Mouse (Mus musculus) forebrain, postnatal 0 days (tissue): ENCODE measurements around the gene Mapk1ip1l. TPM values are rescaled to one million over a fixed set of nuclear protein-coding genes. Genes with fewer than 3 reads are reported as not detected.
A peak's percentile ranks its signal among the peaks of the same experiment; 100 is the strongest.

Experiments
- ATAC-seq: fragments of 200-750 bp; cut with Nextera tagmentation; 2 replicates; pipeline ENCODE4 v1.8.0; 2017; ENCODE audit warnings: mild to moderate bottlenecking, moderate library complexity
- DNase-seq: peaks from one replicate; pipeline ENCODE4 v3.0.0-alpha.2; 2015
- H3K27ac ChIP-seq: fragments of 300-500 bp; sonication (generic); 2 replicates; pipeline ENCODE4 v1.5.1; 2014; ENCODE audit warnings: low read depth, mild to moderate bottlenecking, antibody characterized with exemption, low read length, moderate library complexity, mixed read lengths
- H3K27me3 ChIP-seq: fragments of 300-500 bp; sonication (generic); 2 replicates; pipeline ENCODE4 v1.6.1; 2014; ENCODE audit warnings: mild to moderate bottlenecking, low read length, mixed read lengths; ENCODE audit not compliant: insufficient read depth
- H3K36me3 ChIP-seq: fragments of 300-500 bp; sonication (generic); 2 replicates; pipeline ENCODE4 v1.6.1; 2014; ENCODE audit warnings: mild to moderate bottlenecking, moderate library complexity; ENCODE audit not compliant: insufficient read depth
- H3K4me1 ChIP-seq: fragments of 300-500 bp; sonication (generic); 2 replicates; pipeline ENCODE4 v1.6.1; 2014; ENCODE audit warnings: antibody characterized with exemption; ENCODE audit not compliant: insufficient read depth
- H3K4me2 ChIP-seq: fragments of 300-500 bp; sonication (generic); 2 replicates; pipeline ENCODE4 v1.6.1; 2014; ENCODE audit warnings: low read depth, mild to moderate bottlenecking, moderate library complexity
- H3K4me3 ChIP-seq: fragments of 300-500 bp; sonication (generic); 2 replicates; pipeline ENCODE4 v1.5.1; 2014; ENCODE audit warnings: low read depth, low read length, mixed read lengths
- H3K9ac ChIP-seq: fragments of 300-500 bp; sonication (generic); 2 replicates; pipeline ENCODE4 v1.6.1; 2014; ENCODE audit warnings: mild to moderate bottlenecking
- H3K9me3 ChIP-seq: fragments of 300-500 bp; sonication (generic); 2 replicates; pipeline ENCODE4 v1.6.1; 2016; ENCODE audit warnings: low read length
- CTCF ChIP-seq: sonication (generic); IDR thresholded peaks from 2 replicates; pipeline ENCODE4 v1.5.1; 2016; ENCODE audit warnings: antibody characterized with exemption, control low read depth, low read depth
- WGBS: fragments of 180-500 bp; shearing (Covaris S2); extraction: QIAGEN DNeasy Blood & Tissue Kit; methylation state at CpG from one replicate; pipeline ENCODE4 v1.1.7; 2014; 5-methylcytosine and 5-hydroxymethylcytosine counted together
- polyA plus RNA-seq: library from polyadenylated mRNA; unstranded; fragments of >200 nt; fragmentation: Nextera tagmentation; extraction: Ambion mirVana; gene quantifications from 2 replicates; pipeline ENCODE4 v1.2.1, GENCODE M21; 2015
- total RNA-seq: library from RNA; depleted of rRNA; stranded (reverse); fragments of >200 nt; gene quantifications from 2 replicates; pipeline ENCODE4 v1.2.3, GENCODE M21; 2014; rRNA removed

Gene Mapk1ip1l
- total and polyA plus RNA-seq, 2 experiments from 2014 or later = 36.7 to 60.4 TPM

- ATAC-seq (peak; percentile 92), DNase-seq (peak; percentile 87)
- Histone ChIP-seq H3K9ac (peak within 1 kb of the TSS; percentile 28; the same call in 1 of the 2 replicates), H3K4me2 (peak within 1 kb of the TSS; percentile 29), H3K36me3 (no peaks in the 10 kb centered on the region), H3K4me3 (no peak within 1 kb of the TSS), H3K27me3 (no peaks in the 10 kb centered on the region), H3K9me3 (no peaks in the 10 kb centered on the region), H3K27ac (peak within 1 kb of the TSS; percentile 69), H3K4me1 (peaks cover 8% of the 10 kb centered on the region; the same call in 1 of the 2 replicates)
- TF ChIP-seq CTCF = no peak
- WGBS = 13% methylated on average over 9 of the region's 9 CpGs
Observed at GRCm38 (mm10) chr14:47367461-47367860, 69.4 kb downstream of the Mapk1ip1l start, which contains the start of gene Lgals3. Lgals3 (plus strand) TSS chr14:47367751.

DNA sequence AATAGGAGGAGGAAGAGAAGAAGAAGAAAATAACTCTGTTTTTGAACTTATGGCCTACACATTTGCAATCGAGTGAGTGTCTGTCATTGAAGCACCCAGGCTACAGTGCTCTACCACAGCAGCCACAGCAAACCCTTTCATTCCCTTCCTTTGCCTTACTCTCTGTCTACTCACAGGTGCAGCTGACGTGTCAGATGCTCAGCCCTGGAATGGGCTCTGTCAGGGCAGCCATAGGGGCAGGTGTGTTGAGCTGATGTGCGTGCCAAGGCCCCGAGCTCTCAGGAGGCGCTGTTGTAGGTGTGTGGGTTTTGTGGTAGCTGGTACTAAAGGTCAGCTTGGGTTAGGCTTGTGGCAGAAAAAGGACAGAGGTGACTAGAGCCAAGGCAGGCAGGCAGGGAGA lies 71.7 kb downstream of the Mapk1ip1l start:
- Histone ChIP-seq H3K9me3 (no peaks in the 10 kb centered on the region), H3K9ac (no peak overlapping the region), H3K4me2 (no peak overlapping the region), H3K27me3 (peaks cover 13% of the 10 kb centered on the region), H3K36me3 (no peaks in the 10 kb centered on the region), H3K4me3 (no peak overlapping the region), H3K4me1 (peaks cover 8% of the 10 kb centered on the region; the same call in 1 of the 2 replicates), H3K27ac (no peak overlapping the region)
- DNase-seq (no peak), ATAC-seq (no peak)
- 92% methylated on average over 5 of the region's 5 CpGs for WGBS
- TF ChIP-seq CTCF = no peak

GRCm38 (mm10) chr14:47370790-47371189 lies 72.7 kb downstream of the Mapk1ip1l start:
- DNase-seq = no peak
- no peaks in the 10 kb centered on the region for H3K36me3 ChIP-seq
- ATAC-seq = no peak

GRCm38 (mm10) chr14:47371689-47372088 lies 73.6 kb downstream of the Mapk1ip1l start:
- no peak overlapping the region for H3K4me2 ChIP-seq
- ATAC-seq (no peak), DNase-seq (no peak)
- 79% methylated on average over 6 of the region's 6 CpGs for WGBS
- peaks cover 13% of the 10 kb centered on the region for H3K27me3 ChIP-seq
- H3K36me3 ChIP-seq = no peaks in the 10 kb centered on the region
- peaks cover 5% of the 10 kb centered on the region; the same call in 1 of the 2 replicates for H3K4me1 ChIP-seq
- no peak for TF ChIP-seq CTCF
- no peak overlapping the region for H3K27ac ChIP-seq
- H3K9ac ChIP-seq = no peak overlapping the region
- H3K9me3 ChIP-seq = no peaks in the 10 kb centered on the region
- H3K4me3 ChIP-seq = no peak overlapping the region

More at GRCm38 (mm10) chr14:47370790-47371189, 72.7 kb downstream of the Mapk1ip1l start:
- Histone ChIP-seq H3K9me3 (no peaks in the 10 kb centered on the region), H3K4me2 (no peak overlapping the region), H3K27ac (no peak overlapping the region), H3K27me3 (peaks cover 13% of the 10 kb centered on the region), H3K4me1 (peaks cover 8% of the 10 kb centered on the region; the same call in 1 of the 2 replicates), H3K4me3 (no peak overlapping the region), H3K9ac (no peak overlapping the region)
- WGBS = 80% methylated on average over 3 of the region's 3 CpGs
- no peak for TF ChIP-seq CTCF

Other genes starting within 250 kb of the Mapk1ip1l start
- 3.7 and 3.8 TPM in 2 replicates for gene Gch1, start 108.9 kb upstream of the Mapk1ip1l start, total RNA-seq
- 1.5 and 1.7 TPM in 2 replicates for gene Gch1, start 108.9 kb upstream of the Mapk1ip1l start, polyA plus RNA-seq
- gene Wdhd1, start 21.4 kb upstream of the Mapk1ip1l start, total RNA-seq = 6.9 and 9.1 TPM in 2 replicates
- 3.4 and 5.3 TPM in 2 replicates for gene Wdhd1, start 21.4 kb upstream of the Mapk1ip1l start, polyA plus RNA-seq
- 5.8 and 8.2 TPM in 2 replicates for gene Socs4, start 21.3 kb upstream of the Mapk1ip1l start, total RNA-seq
- 2.3 and 2.4 TPM in 2 replicates for gene Socs4, start 21.3 kb upstream of the Mapk1ip1l start, polyA plus RNA-seq
- 2.1 and 3.4 TPM in 2 replicates for gene Lgals3, start 69.5 kb downstream of the Mapk1ip1l start, total RNA-seq
- gene Lgals3, start 69.5 kb downstream of the Mapk1ip1l start, polyA plus RNA-seq = 5.1 and 9.0 TPM in 2 replicates
- gene Dlgap5, start 120.1 kb downstream of the Mapk1ip1l start, total RNA-seq = 2.3 and 9.4 TPM in 2 replicates
- gene Dlgap5, start 120.1 kb downstream of the Mapk1ip1l start, polyA plus RNA-seq = 2.9 and 3.3 TPM in 2 replicates
- 18.9 and 20.0 TPM in 2 replicates for gene Fbxo34, start 152.2 kb downstream of the Mapk1ip1l start, total RNA-seq
- 23.0 and 33.8 TPM in 2 replicates for gene Fbxo34, start 152.2 kb downstream of the Mapk1ip1l start, polyA plus RNA-seq